Mouse (Mus musculus) bone marrow macrophage, adult 2 months (primary cell): ENCODE results near the gene Gm47791.

ENCODE experiments used
- CTCF ChIP-seq: IDR thresholded peaks from 2 replicates; pipeline ENCODE4 v1.5.1; 2012; ENCODE audit warnings: low read depth, mild to moderate bottlenecking, low read length, moderate library complexity
- POLR2A ChIP-seq: IDR thresholded peaks from 2 replicates; pipeline ENCODE4 v1.6.1; 2012; ENCODE audit warnings: mild to moderate bottlenecking, low read depth, low read length, borderline replicate concordance

GRCm38 (mm10) chr1:82815941-82816716, 45.1 kb upstream of the Gm47791 start:
- TF ChIP-seq POLR2A (no peak), CTCF (no peak)
